Mouse (Mus musculus): Measurements from ENCODE around the gene Tmprss6.
A peak's percentile ranks its signal among the peaks of the same experiment; 100 is the strongest.

The Tmprss6 gene

GRCm38 (mm10) chr15:78413083-78413718, 55.2 kb downstream of the Tmprss6 start:
- no peak for DNase-seq

- DNase-seq, result no peak
These were observed 58.8 kb downstream of the Tmprss6 start for GRCm38 (mm10) chr15:78409570-78410052.

- peak; percentile 93 for DNase-seq
These were observed 62.0 kb downstream of the Tmprss6 start, which contains the start of gene Mpst for GRCm38 (mm10) chr15:78406293-78406934. Mpst (plus strand) TSS chr15:78406416.

- peak; percentile 84 for DNase-seq
These were observed 62.8 kb downstream of the Tmprss6 start, which contains the start of gene Tst for GRCm38 (mm10) chr15:78405517-78406211. Tst (minus strand) TSS chr15:78405907.

GRCm38 (mm10) chr15:78405098-78405497, 63.3 kb downstream of the Tmprss6 start:
- DNase-seq, result no peak

- DNase-seq, result no peak
These were observed 64.5 kb downstream of the Tmprss6 start for GRCm38 (mm10) chr15:78403896-78404295.

GRCm38 (mm10) chr15:78403301-78403741, 65.1 kb downstream of the Tmprss6 start:
- DNase-seq, result no peak

GRCm38 (mm10) chr15:78402423-78402822, 66.0 kb downstream of the Tmprss6 start:
- no peak for DNase-seq

- no peak for DNase-seq
These were observed 66.5 kb downstream of the Tmprss6 start for GRCm38 (mm10) chr15:78401921-78402320.

GRCm38 (mm10) chr15:78401345-78401744, 67.1 kb downstream of the Tmprss6 start:
- no peak for DNase-seq

- DNase-seq, result no peak
These were observed 72.9 kb downstream of the Tmprss6 start, which contains the start of gene Tex33 for GRCm38 (mm10) chr15:78395478-78395962. Tex33 (minus strand) TSS chr15:78395912.

GRCm38 (mm10) chr15:78390855-78391254, 77.6 kb downstream of the Tmprss6 start:
- DNase-seq, result no peak

Measured in cerebellum, adult 8-10 months (tissue).